Mouse (Mus musculus) embryonic facial prominence, embryonic 11.5 days (tissue): Measurements from ENCODE around the gene Iqgap3. TPM values are rescaled to one million over a fixed set of nuclear protein-coding genes. Genes with fewer than 3 reads are reported as not detected.

ENCODE experiments used
- ATAC-seq: fragments of 200-750 bp; cut with Nextera tagmentation; replicated peaks from 2 replicates; pipeline ENCODE4 v1.8.0; 2017; ENCODE audit warnings: low read depth; ENCODE audit not compliant: insufficient number of reproducible peaks, low FRiP score, low TSS enrichment
- DNase-seq: peaks from one replicate; pipeline ENCODE4 v3.0.0-alpha.2; 2015; ENCODE audit warnings: low spot score
- H3K27ac ChIP-seq: fragments of 300-500 bp; sonication (generic); replicated peaks from 2 replicates; pipeline ENCODE4 v1.5.1; 2014; ENCODE audit warnings: mild to moderate bottlenecking, low read depth, low read length, control low read depth
- H3K27me3 ChIP-seq: fragments of 300-500 bp; sonication (generic); 2 replicates; pipeline ENCODE4 v1.6.1; 2014; ENCODE audit warnings: mild to moderate bottlenecking, low read length, moderate library complexity, mixed read lengths; ENCODE audit not compliant: control insufficient read depth, insufficient read depth
- H3K36me3 ChIP-seq: fragments of 300-500 bp; sonication (generic); replicated peaks from 2 replicates; pipeline ENCODE4 v1.6.1; 2014; ENCODE audit warnings: low read depth, mild to moderate bottlenecking, low read length, moderate library complexity, mixed read lengths; ENCODE audit not compliant: control insufficient read depth, insufficient read depth
- H3K4me1 ChIP-seq: fragments of 300-500 bp; sonication (generic); 2 replicates; pipeline ENCODE4 v1.6.1; 2014; ENCODE audit warnings: low read length, mixed read lengths; ENCODE audit not compliant: control insufficient read depth, insufficient read depth
- H3K4me2 ChIP-seq: fragments of 300-500 bp; sonication (generic); 2 replicates; pipeline ENCODE4 v1.6.1; 2014; ENCODE audit warnings: low read depth, mild to moderate bottlenecking, control low read depth, low read length, moderate library complexity
- H3K4me3 ChIP-seq: fragments of 300-500 bp; sonication (generic); 2 replicates; pipeline ENCODE4 v1.5.1; 2014; ENCODE audit warnings: low read depth, low read length, control low read depth
- H3K9ac ChIP-seq: fragments of 300-500 bp; sonication (generic); replicated peaks from 2 replicates; pipeline ENCODE4 v1.6.1; 2014; ENCODE audit warnings: mild to moderate bottlenecking, control low read depth, low read length
- H3K9me3 ChIP-seq: fragments of 300-500 bp; sonication (generic); replicated peaks from 2 replicates; pipeline ENCODE4 v1.6.1; 2016; ENCODE audit warnings: mild to moderate bottlenecking, low read length, inconsistent platforms, mixed read lengths; ENCODE audit not compliant: control insufficient read depth
- WGBS: fragments of 180-500 bp; shearing (Covaris S2); extraction: QIAGEN DNeasy Blood & Tissue Kit; methylation state at CpG from one replicate; pipeline ENCODE4 v1.1.7; 2014; 5-methylcytosine and 5-hydroxymethylcytosine counted together
- polyA plus RNA-seq: library from polyadenylated mRNA; unstranded; fragments of >200 nt; fragmentation: Nextera tagmentation; extraction: Ambion mirVana; gene quantifications from 2 replicates; pipeline ENCODE4 v1.2.1, GENCODE M21; 2014

Iqgap3 gene
- polyA plus RNA-seq, 1 experiment from 2014 or later: 17.8 TPM

DNA sequence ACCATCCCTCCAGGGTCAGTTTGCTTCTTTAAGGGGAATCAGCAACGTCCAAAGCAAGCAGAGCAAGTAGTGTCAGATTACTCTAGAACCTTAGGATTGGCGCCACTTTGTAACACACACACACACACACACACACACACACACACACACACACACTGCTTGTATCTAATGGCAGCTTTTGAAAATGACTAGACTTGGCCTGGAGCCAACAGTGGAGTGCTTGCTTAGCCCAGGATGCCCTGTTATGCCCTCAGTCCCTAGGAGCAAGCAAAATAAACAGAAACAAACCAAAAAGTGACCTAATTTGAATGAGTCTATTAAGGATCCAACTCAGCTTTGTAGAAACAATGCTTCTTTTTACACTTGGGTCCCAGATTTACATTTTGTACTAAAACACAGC, 13.4 kb upstream of the Iqgap3 start:
- ATAC-seq: no peak
- WGBS: 12% methylated on average over 2 of the region's 2 CpGs
- H3K4me3 ChIP-seq: no peak overlapping the region
- no peaks in the 10 kb centered on the region for H3K36me3 ChIP-seq
- H3K27ac ChIP-seq: no peak overlapping the region
- H3K9ac ChIP-seq: no peak overlapping the region
- no peak overlapping the region for H3K4me2 ChIP-seq
- H3K27me3 ChIP-seq: no peaks in the 10 kb centered on the region
- DNase-seq: peak; percentile 49
- H3K4me1 ChIP-seq: no peaks in the 10 kb centered on the region
- no peaks in the 10 kb centered on the region for H3K9me3 ChIP-seq

DNA sequence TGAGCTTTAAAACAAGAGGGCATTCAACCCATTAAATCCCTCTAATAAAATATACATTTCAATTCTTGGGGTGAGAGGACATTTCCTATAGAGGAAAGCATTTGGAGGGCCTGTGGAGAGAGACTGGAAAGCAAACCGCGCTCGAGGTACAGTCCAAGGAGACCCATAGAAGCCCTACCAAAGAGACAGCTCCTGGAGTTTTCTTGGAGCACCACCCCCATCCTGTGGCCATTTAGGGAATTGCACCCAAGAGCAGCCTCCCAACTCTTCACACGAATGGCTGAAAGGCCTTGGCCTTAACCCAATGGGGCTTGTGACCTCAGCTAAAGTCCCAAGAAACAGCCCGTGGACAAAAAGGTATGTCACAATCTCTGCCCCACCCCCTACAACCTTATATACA, 10.0 kb upstream of the Iqgap3 start:
- DNase-seq (peak; percentile 85), ATAC-seq (peak; percentile 61; the same call in 1 of the 2 replicates)
- Histone ChIP-seq H3K27ac (no peak overlapping the region), H3K27me3 (no peaks in the 10 kb centered on the region), H3K4me3 (no peak overlapping the region), H3K9ac (no peak overlapping the region), H3K36me3 (no peaks in the 10 kb centered on the region), H3K4me1 (no peaks in the 10 kb centered on the region), H3K9me3 (no peaks in the 10 kb centered on the region), H3K4me2 (no peak overlapping the region)
- WGBS: 3% methylated on average over 5 of the region's 5 CpGs

DNA sequence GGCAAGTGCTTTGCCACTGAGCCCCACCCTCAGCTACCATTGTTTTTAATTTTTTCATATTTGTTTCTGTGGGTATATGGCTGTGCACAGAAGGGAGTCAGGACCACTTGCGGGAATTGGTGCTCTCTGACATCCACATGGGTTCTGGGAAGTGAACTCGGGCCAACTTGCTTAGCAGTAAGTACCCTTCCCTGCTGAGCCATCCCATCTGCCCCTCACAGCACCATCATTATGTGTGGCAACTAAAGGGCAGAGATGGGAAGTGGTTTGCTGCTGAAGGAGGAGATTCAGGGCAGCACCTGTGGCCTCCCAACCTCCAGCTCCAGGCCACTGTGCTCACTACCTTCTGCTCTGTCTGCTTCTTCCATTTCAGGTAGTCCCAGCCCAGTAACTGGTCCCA, 8.1 kb upstream of the Iqgap3 start:
- DNase-seq: no peak
- ATAC-seq: no peak
- WGBS: 65% methylated on average over 2 of the region's 2 CpGs

GRCm38 (mm10) chr3:88074351-88074750, 7.4 kb upstream of the Iqgap3 start:
- Histone ChIP-seq H3K9ac (no peak overlapping the region), H3K36me3 (no peaks in the 10 kb centered on the region)

More for the DNA sequence above, 8.1 kb upstream of the Iqgap3 start:
- Histone ChIP-seq H3K27ac (no peak overlapping the region), H3K4me2 (no peak overlapping the region), H3K27me3 (no peaks in the 10 kb centered on the region), H3K9me3 (no peaks in the 10 kb centered on the region), H3K9ac (no peak overlapping the region), H3K36me3 (no peaks in the 10 kb centered on the region), H3K4me1 (no peaks in the 10 kb centered on the region), H3K4me3 (no peak overlapping the region)

DNA sequence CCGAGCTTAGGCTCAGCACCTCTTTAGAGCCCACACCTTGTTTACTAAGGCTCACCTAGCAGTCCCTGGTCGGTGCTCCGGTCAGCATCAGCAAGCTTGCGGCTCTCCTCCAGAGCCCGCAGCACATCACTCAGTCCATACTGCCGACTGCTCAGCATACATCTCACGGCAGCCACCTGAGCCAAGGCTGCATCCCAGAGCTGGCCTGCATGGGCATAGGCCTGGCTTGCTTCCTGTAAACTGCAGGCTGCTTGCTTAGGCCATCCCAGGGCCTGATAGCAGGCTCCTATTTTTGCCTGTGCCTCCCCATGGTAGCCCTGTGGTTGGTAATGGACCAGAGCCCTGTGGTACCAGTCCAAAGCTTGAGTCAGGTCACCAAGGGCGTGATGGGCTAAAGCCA, 7.0 kb upstream of the Iqgap3 start:
- H3K36me3 ChIP-seq: no peaks in the 10 kb centered on the region
- ATAC-seq (no peak), DNase-seq (no peak)
- H3K27me3 ChIP-seq: no peaks in the 10 kb centered on the region
- no peak overlapping the region for H3K9ac ChIP-seq
- H3K4me3 ChIP-seq: no peak overlapping the region
- H3K27ac ChIP-seq: no peak overlapping the region
- H3K4me2 ChIP-seq: no peak overlapping the region
- no peaks in the 10 kb centered on the region for H3K9me3 ChIP-seq
- H3K4me1 ChIP-seq: no peaks in the 10 kb centered on the region
- WGBS: 82% methylated on average over 8 of the region's 8 CpGs

More at GRCm38 (mm10) chr3:88074351-88074750, 7.4 kb upstream of the Iqgap3 start:
- Histone ChIP-seq H3K4me2 (no peak overlapping the region), H3K4me3 (no peak overlapping the region), H3K27ac (no peak overlapping the region), H3K27me3 (no peaks in the 10 kb centered on the region), H3K9me3 (no peaks in the 10 kb centered on the region), H3K4me1 (no peaks in the 10 kb centered on the region)
- DNase-seq: no peak
- ATAC-seq: no peak
- WGBS: 78% methylated on average over 2 of the region's 2 CpGs

DNA sequence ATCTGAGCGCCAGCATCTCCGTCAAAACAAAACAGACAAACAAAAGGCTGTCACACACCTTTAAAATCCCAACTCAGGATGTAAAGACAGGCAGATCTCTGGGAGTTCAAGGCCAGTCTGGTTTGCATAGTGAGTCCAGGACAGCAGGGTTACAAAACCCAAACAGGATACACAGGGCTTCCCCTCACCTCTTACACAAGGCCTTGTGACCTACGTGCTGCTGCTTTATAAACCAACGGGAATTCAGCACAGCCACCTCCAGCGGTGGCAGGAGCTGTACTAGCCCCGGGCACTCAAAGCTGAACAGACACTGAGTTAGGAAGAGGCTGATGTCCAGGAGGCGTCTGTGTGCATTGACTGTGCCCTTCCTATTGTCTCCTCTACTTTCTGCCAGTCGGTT, 4.3 kb upstream of the Iqgap3 start:
- Histone ChIP-seq H3K4me2 (no peak overlapping the region), H3K4me1 (no peaks in the 10 kb centered on the region), H3K36me3 (no peaks in the 10 kb centered on the region), H3K27ac (no peak overlapping the region), H3K27me3 (no peaks in the 10 kb centered on the region), H3K9me3 (no peaks in the 10 kb centered on the region), H3K9ac (no peak overlapping the region), H3K4me3 (no peak overlapping the region)
- WGBS: 33% methylated on average over 8 of the region's 8 CpGs
- no peak for DNase-seq
- ATAC-seq: no peak

- no peak for DNase-seq
- H3K36me3 ChIP-seq: no peaks in the 10 kb centered on the region
- no peak within 1 kb of the TSS for H3K4me3 ChIP-seq
- no peak within 1 kb of the TSS for H3K9ac ChIP-seq
- WGBS: 73% methylated on average over 4 of the region's 4 CpGs
- H3K4me2 ChIP-seq: no peak within 1 kb of the TSS
- no peaks in the 10 kb centered on the region for H3K4me1 ChIP-seq
- no peak within 1 kb of the TSS for H3K27ac ChIP-seq
- no peaks in the 10 kb centered on the region for H3K9me3 ChIP-seq
- ATAC-seq: no peak
- H3K27me3 ChIP-seq: no peaks in the 10 kb centered on the region
These were observed 3.6 kb upstream of the Iqgap3 start, which contains the start of gene Ttc24 for GRCm38 (mm10) chr3:88078204-88078603. Gene Ttc24, minus strand, starts transcription at chr3:88078304.

- Histone ChIP-seq H3K4me1 (no peaks in the 10 kb centered on the region), H3K9me3 (no peaks in the 10 kb centered on the region), H3K36me3 (no peaks in the 10 kb centered on the region), H3K4me2 (peak overlapping the region; percentile 52), H3K27me3 (no peaks in the 10 kb centered on the region), H3K9ac (peak overlapping the region; percentile 67), H3K4me3 (peak overlapping the region; percentile 62), H3K27ac (no peak overlapping the region)
- 4% methylated on average over 13 of the region's 13 CpGs for WGBS
- peak; percentile 17 for DNase-seq
- 0 out of 2 replicates have a peak, but pooled peaks have one; percentile 3 for ATAC-seq
These were observed 450 bp downstream of the Iqgap3 start for GRCm38 (mm10) chr3:88082224-88082618.
